Mouse (Mus musculus): ENCODE results near the gene Oaf.

Gene Oaf

GRCm38 (mm10) chr9:43245801-43246570 is 6.3 kb upstream of the Oaf start:
- DNase-seq (ENCODE audit: low spot score): no peak

GRCm38 (mm10) chr9:43242432-43242831 is 2.7 kb upstream of the Oaf start:
- DNase-seq (ENCODE audit: low spot score): no peak

GRCm38 (mm10) chr9:43241970-43242369 is 2.3 kb upstream of the Oaf start:
- no peak for DNase-seq (ENCODE audit: low spot score)

GRCm38 (mm10) chr9:43241291-43241690 is 1.6 kb upstream of the Oaf start:
- no peak for DNase-seq (ENCODE audit: low spot score)

- no peak for DNase-seq (ENCODE audit: low spot score)
Measured at GRCm38 (mm10) chr9:43240594-43240900, 836 bp upstream of the Oaf start.

- DNase-seq (ENCODE audit: low spot score): no peak
Measured at GRCm38 (mm10) chr9:43238631-43239545, 823 bp downstream of the Oaf start.

GRCm38 (mm10) chr9:43238167-43238566 is 1.5 kb downstream of the Oaf start:
- no peak for DNase-seq (ENCODE audit: low spot score)

- no peak for DNase-seq (ENCODE audit: low spot score)
Measured at GRCm38 (mm10) chr9:43237111-43237775, 2.5 kb downstream of the Oaf start.

GRCm38 (mm10) chr9:43236576-43236975 is 3.1 kb downstream of the Oaf start:
- DNase-seq (ENCODE audit: low spot score): no peak

GRCm38 (mm10) chr9:43236106-43236505 is 3.6 kb downstream of the Oaf start:
- DNase-seq (ENCODE audit: low spot score): no peak

- no peak for DNase-seq (ENCODE audit: low spot score)
Measured at GRCm38 (mm10) chr9:43235336-43235735, 4.4 kb downstream of the Oaf start.

GRCm38 (mm10) chr9:43234496-43234895 is 5.2 kb downstream of the Oaf start:
- DNase-seq (ENCODE audit: low spot score): no peak

- no peak for DNase-seq (ENCODE audit: low spot score)
Measured at GRCm38 (mm10) chr9:43233515-43233914, 6.2 kb downstream of the Oaf start.

- no peak for DNase-seq (ENCODE audit: low spot score)
Measured at GRCm38 (mm10) chr9:43233044-43233443, 6.7 kb downstream of the Oaf start.

- no peak for DNase-seq (ENCODE audit: low spot score)
Measured at GRCm38 (mm10) chr9:43232286-43232685, 7.4 kb downstream of the Oaf start.

GRCm38 (mm10) chr9:43231805-43232204 is 7.9 kb downstream of the Oaf start:
- no peak for DNase-seq (ENCODE audit: low spot score)

- DNase-seq (ENCODE audit: low spot score): no peak
Measured at GRCm38 (mm10) chr9:43230886-43231285, 8.8 kb downstream of the Oaf start.

GRCm38 (mm10) chr9:43229962-43230361 is 9.7 kb downstream of the Oaf start:
- no peak for DNase-seq (ENCODE audit: low spot score)

GRCm38 (mm10) chr9:43229398-43229895 is 10.3 kb downstream of the Oaf start:
- no peak for DNase-seq (ENCODE audit: low spot score)

- no peak for DNase-seq (ENCODE audit: low spot score)
Measured at GRCm38 (mm10) chr9:43228745-43229144, 11.0 kb downstream of the Oaf start.

- no peak for DNase-seq (ENCODE audit: low spot score)
Measured at GRCm38 (mm10) chr9:43227626-43228025, 12.1 kb downstream of the Oaf start.

GRCm38 (mm10) chr9:43226573-43227160 is 13.0 kb downstream of the Oaf start:
- DNase-seq (ENCODE audit: low spot score): no peak
